Mouse (Mus musculus): ENCODE data around the gene Nif3l1.

GRCm38 (mm10) chr1:58409553-58410197 is 35.3 kb upstream of the Nif3l1 start:
- no peak for TF ChIP-seq CTCF (IDR thresholded peaks at IDR 0.05; ENCODE audit: extremely low read depth, insufficient read length, insufficient replicate concordance, low read depth, low read length)
- no peak for TF ChIP-seq POLR2A (IDR thresholded peaks at IDR 0.05; ENCODE audit: low read depth, low read length)
